Mouse (Mus musculus) gastrocnemius, postnatal 4 days (tissue): Measurements from ENCODE around the gene Stx3. TPM values are rescaled to one million over a fixed set of nuclear protein-coding genes. Genes with fewer than 3 reads are reported as not detected.

Experiments used
- DNase-seq, 2 experiments: peaks; one replicate each; pipeline ENCODE4 v3.0.0; 2021 to 2022; ENCODE audit warnings: low spot score in 2 of 2, mixed read lengths in 2 of 2
- long read RNA-seq, 2 experiments: library from polyadenylated mRNA; stranded (forward); transcript quantifications; one replicate each; pipeline ENCODE4 v2.0.0; 2021
- total RNA-seq, 2 experiments: library from RNA; stranded (reverse); gene quantifications; 2 replicates each; pipeline ENCODE4 v1.2.3; 2021

Stx3 gene
- 1 to 10 TPM; 1.2 to 2.1 TPM for total RNA-seq
- long read RNA-seq, experiment 1, transcript Stx3-202 (11 exons, 2,810 nt), result major isoform, 5 of 8 reads
- long read RNA-seq, experiment 1, partial matches to known transcripts, result 0 of 8 reads
- long read RNA-seq, experiment 1, other reads (novel, unspliced or antisense), result 3 of 8 reads
- long read RNA-seq, experiment 2, partial matches to known transcripts, result 0 of 5 reads
- long read RNA-seq, experiment 2, other reads (novel, unspliced or antisense), result 1 of 5 reads

DNA sequence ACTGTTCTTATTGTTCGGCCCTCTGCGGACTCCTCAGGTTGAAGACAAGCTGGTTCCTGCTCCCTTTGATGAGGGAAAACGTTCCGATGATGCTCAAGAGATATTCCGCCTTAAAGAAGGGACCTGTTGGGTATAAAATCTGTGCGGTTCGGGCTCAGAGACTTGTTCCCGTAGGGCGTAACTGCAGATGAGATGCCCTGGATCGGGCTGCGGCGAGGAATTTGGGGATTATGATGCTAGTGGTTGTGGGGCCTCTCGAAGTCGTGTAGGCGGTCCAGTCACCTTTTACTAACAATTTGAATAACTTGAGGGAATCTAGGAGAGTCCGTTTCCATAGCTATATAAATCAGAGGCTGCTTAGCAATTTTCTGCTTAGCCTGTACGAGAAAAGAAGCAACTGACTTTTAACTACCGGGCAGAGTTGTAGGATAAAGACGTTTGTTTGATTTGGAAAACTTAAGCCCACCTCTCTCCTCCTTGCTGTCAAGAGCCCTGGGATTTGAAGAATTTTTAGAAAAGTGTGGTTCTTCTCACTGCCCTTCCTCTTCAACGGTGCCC is at the start of gene Stx3:
Stx3 (minus strand) TSS at position 261 of the 558 bp plus-strand sequence.
- DNase-seq, result no peak

DNA sequence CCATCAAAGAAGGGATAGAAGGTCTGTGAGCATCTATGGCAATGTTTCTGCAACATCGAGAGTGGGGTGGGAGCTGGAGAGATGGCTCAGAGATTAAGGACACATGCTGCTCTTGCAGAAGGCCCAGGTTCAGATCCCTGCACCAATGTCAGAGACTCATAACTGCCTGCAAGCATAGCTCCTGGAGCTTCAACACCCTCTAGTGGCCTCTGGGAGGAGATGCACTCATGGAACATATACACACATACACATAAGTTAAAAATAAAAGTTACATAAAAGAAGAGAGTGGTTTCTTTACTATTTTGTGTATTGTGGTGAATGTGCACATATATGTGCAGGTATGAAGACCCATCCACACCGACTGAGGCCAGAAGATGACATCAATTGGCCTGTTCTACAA is 48.6 kb upstream of the Stx3 start:
- DNase-seq, result no peak

DNA sequence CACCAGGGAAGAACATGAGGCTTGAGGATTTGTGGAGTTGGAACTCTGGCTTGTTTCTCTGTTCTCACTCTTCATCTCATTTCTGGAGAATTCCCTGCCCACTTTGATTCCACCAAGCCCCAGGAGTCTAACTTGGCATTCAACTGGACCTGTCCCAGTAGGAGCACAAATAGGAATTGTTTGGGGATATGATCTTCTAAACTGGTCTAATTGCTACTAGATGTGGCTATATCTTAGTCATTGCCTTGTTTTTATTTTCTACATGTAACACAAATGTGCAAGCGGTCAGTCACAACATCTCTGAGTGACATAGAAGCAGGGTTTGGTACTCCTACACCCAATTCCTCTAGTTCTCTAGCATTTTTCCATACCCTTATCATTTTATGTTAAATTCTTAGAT is 41.8 kb upstream of the Stx3 start, which contains the start of gene Olfr1418:
Olfr1418 (minus strand) TSS at position 101 of the 400 bp plus-strand sequence.
- DNase-seq, result no peak

DNA sequence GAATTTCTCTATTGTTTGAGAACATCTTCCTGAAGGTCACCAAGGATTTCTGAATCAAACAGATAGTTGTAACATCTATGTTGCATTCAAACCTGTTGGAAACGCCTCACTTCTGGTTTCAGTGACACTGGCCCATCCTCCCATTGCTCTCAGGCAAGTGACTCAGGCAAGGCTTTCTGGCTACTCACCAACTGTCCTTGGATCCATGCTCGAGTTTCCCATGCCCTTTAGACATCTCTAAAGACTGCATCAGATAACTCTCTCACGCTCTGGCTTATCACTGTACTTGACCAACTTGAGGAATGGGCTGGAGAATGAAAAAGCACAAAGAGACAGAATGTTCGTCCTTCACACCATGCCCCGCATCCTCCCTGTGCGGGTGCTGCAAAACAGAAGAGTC is 37.3 kb upstream of the Stx3 start:
- DNase-seq, result no peak

DNA sequence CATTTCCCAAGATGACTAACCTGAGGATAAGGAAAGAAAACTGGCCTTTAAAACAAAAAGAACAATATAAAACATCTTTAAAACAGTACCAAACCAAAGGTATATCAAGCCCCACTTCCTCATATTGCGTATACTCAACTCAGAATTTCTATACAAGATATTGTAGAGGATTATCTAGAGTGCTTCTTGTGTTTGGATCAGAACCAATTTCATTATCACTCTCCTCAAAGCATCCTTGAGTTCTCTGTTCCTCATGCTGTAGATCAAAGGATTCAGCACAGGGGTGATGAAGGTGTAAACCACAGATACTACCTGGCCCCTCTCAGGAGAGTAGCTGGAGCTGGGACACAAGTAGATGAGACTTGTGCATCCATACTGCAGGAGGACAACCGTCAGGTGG is 35.6 kb upstream of the Stx3 start:
- no peak for DNase-seq

DNA sequence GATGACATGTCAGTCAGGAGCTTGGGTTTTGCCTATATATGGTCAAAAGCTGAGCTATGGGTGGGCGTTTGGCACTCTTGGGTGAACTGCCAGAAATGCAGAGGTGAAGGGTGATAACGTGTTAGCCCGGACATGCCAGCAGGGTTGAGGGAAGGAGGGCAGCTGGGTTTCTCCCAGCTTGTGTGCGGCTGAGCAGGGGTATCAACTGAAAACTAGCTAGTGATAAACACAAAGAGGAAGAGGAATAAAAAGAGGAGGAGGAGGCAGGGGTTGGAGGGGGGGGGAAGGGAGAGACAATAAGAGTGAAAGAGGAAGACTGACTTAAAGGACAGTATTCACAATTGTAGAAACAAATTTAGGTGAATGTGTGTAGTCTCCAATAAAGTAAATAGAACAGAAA is 33.4 kb upstream of the Stx3 start:
- no peak for DNase-seq

DNA sequence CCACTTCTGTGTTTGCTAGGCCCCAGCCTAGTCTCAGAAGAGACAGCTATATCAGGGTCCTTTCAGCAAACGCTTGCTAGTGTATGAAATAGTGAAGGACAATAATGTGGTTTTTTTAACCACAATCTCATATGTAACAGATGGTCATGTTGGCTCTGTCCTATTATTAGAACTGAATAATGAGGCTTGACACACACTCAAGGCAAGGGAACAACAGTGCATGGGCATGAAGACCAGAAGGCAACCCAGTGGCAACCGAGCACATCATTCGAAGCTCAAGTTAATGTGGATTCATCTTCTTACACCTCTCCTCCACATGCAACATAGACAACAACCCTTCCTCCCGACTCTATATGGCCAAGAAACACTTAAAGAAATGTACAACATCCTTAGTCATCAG is 27.1 kb upstream of the Stx3 start:
- DNase-seq, result no peak

DNA sequence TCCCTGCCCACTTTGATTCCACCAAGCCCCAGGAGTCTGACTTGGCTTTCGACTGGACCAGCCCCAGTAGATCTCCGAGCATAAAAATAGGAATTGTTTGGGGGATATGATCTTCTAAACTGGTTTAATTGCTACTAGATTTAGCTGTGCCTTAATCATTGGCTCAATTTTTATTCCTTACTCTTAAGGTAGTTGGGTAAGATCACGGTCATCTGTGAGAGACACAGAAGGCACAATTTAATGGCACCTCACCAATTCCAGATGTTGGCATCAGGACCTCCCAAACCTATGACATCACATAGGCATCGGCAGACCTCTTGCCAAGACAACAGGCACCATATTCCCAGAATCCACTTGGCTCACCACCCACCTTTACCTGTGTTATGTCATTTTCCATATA is 19.9 kb upstream of the Stx3 start, which contains the start of gene Olfr1417:
Olfr1417 (minus strand) TSS at position 101 of the 400 bp plus-strand sequence.
- no peak for DNase-seq

DNA sequence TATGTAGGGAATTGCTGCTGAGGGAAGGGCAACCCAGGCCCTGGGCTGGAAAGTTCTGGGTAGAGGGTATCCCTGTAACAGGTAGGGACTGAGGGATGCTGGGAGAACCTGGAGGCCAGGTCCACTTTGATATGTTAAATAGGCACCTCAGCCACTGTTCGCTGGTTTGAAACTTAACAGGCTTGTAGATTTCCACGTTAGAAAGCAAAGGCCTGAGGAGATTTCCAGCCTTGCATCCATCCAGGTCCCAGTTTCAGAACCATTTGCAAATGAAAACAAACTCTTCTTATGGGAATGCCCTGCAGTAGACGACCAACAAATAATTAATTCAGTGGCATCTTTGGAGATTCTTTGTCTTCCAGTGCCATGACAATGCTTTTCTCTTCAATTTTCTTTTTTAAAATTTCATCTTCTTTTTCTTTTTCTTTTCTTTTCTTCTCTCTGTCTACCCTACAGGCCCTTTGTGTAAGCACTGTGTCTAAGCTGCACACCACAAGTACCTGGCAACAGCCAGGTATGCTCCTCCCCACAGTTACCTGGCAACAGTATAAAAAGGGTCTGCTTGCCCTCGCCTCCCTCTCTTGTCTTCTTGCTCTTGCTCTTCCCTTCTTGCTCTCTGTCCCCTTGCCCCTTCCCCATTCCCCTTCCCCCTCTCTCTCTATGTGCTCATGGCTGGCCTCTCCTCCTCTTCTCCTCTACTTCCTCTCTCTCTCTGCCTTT is 4.3 kb upstream of the Stx3 start:
- no peak for DNase-seq

DNA sequence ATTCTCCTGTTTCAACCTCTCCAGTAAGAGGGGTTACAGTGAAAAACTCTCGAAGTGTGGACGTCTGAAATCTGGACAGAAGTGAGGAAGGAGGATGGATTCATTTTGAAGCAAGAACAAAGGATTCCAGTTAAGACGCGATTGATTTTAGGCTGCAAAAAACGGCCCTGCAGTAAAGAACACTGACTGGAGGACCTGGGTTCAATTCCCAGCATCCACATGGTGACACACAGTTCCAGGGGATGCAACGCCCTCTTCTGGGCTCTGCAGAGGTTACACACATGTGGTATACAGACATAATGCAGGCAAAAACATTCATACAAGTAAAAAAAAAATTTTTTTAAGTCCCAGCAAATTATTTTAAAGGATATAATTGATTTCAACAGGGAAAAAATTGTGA is 1.0 kb upstream of the Stx3 start:
- DNase-seq, result no peak

DNA sequence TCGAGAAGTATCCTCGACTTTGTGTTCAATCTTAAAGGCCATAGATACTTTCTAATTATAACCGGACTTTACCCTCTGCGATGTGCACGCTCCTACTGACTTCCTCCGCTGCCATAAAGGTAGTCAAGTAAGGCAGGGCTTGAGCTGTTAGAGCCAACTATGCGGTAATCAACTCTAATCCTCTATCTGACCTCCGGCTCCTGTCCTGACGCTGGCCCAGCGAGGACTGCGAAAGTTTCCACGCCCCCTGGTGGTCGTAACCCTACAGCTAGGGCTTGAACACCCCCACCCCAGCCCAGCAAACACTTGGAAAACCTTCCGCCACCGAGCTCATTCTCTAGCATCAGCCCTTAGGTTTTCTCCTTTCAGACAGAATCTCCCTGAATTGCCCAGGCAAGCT is 597 bp upstream of the Stx3 start:
- DNase-seq, result peak; percentile 66 to 80

DNA sequence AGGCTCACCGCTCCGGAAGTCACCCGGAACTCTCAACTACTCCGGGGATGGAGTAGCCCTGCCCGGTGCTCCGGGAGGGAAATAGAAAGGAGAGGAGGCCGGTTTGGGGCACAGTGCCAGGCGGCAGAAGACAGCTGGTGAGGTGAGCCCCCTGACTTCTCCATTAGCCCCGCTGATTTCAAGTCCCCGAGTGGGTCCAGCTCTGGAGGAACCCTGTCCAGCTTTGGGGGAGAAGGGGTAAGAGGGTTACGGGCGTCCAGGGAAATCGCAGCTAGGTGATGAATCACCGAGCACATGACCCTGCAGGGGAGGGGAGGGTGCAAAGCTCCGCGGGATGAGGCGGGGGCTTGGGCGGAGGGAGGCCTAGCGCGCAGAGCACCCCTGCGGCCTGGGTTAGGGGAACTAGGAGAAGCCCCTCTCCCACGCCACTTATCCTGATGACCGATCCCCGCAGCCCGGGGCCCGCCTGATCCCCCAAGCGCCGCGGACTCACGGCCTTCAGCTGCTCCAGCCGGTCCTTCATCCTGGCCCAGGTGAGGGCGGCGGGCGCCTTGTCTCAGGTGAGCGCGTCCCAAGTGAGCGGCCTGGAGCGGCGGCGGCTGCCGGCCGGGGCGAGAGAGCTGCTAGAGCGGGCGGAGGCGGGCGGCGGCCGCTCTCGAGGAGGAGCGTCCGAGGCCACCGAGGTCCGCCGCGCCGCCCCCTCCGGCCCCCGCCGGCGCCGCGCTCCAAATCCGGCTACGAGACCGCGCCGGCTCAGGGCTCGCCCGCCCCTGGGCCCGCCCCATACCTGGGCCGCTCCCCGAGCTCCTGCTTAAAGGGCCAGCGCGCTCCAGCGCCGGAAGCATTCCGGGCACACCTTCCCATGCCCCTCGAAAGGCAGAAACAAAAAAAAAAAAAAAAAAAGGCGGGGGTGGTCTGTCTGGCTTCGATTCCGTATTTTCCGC is 732 bp downstream of the Stx3 start:
- DNase-seq, result peak; percentile 26 to 28

DNA sequence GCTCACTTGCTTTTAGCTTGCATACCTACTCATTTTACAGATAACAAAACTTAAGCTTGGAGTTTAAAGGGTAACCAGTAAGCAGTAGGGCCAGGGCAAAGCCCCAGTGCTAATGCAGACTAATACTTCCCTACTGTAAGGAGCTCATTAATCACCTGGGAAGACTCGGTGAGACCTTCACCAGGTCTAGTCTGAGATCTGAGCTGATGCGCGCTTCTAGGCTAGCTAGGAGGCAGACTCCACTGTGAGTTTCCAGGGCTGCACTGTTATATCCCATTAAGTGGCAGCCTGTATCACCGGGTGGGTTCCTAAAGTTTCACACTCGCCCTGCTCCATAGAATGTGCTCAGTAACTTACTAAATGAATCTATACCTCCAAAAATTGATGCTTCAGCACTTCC is 1.6 kb downstream of the Stx3 start:
- DNase-seq, result no peak

DNA sequence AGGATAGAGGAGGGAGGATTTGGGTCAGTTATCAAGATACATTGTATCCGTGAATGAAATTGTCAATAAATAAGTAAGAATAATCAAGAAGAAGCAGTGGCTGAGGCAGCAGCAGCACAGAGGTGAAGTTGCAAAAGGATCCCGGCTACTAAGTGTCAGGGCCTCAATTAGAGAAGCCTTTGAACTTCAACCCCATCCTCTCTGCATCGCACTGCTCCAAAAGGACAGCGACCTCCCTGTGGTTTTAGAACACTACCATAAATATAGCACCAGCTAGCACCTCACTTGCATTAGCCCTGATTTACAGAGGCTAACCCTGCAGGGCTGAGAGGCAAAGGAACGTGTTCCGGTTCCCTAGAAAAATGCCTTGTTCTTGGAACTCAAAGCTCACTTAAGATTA is 2.5 kb downstream of the Stx3 start:
- no peak for DNase-seq

DNA sequence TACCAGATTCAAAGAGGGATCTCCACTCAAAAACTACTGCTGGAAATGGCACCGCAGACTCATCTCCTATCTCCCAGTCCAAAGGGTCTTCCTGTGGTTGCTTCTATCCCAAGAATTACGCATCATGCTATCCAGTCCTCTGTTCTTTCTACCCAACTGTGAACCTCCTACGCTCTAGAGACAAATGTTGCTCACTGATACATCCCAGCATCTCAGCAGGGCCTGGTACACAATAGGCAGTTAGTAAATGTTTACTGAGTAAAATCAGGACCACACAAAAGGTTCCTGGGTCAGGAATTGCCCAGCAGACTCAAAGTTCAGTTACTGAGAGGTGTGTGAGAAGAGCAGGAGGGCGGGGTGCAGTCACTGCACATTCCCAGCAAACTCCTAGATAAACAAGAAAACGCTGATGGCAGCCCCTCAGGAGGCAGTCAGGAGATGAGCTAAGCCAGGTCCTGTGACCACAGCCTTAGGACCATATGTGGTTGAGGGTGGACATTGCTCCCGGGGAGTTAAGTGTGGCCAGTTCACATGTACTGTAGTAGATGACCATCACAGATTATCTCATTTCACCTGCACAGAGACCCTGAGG is 4.4 kb downstream of the Stx3 start:
- DNase-seq, result no peak

DNA sequence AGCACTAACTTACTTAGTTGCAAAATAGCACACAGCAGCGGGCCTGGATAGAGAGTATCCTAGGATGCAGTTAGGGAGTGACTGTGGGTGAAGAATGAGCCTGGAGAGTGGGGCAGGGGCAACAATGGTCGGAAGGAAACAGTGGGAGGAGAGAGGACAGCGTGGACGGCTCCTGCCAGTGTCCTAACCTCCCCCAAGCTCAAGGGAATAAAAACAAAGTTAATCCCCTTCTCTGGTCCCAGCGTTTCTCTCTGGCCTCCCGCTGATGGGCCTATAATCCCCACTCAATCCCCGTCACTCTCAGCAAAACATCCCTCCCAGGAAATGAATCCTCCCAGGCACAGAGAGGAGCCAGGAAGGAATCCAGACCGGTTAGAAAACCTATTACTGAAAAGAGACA is 5.6 kb downstream of the Stx3 start:
- no peak for DNase-seq

DNA sequence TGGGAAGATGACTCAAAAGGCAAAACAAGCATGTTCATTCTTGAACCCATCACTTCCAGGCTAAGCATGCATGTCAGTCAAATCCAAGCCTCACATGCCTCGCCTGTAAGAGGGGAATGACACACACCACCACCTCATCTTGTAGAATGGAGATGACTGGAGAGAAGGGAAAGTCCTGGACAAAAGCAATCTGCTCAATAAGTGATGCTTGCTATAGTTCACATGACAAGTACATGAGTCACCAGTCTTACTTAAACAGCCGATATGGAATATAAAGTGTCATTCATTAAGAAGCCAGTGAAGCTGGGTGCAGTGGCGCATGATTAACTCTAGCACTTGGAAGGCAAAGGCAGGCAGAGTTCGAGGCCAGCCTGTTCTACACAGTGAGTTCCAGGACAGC is 6.1 kb downstream of the Stx3 start:
- DNase-seq, result no peak

DNA sequence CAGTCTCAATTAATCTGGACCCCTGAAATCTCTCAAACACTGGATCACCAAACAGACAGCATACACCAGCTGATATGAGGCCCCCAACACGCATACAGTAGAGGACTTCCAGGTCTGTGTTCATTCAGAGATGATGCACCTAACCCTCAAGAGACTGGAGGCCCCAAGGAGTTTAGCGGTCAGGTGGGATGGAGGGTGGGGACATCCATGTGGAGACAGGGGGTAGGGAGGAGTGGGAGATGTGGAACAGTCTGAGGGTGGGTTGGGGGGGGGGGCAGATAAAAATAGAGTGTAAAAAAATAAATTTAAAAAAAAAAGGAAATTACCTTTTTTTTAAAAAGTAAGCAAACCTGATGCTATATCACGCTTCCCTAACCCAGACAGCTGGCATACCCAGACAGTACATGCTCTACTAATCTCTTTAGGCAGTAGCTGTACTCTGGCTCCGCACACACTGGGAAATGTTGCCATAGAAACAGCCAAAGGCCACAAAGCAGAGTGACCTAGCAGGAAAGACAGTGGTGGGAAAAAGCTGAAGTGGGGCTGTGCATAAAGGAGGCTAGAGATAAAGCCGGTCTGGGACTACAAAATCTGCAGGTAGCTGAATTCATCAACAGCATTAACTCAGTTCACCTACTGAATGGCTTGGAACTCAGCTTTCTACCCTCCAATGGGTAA is 7.4 kb downstream of the Stx3 start:
- no peak for DNase-seq

DNA sequence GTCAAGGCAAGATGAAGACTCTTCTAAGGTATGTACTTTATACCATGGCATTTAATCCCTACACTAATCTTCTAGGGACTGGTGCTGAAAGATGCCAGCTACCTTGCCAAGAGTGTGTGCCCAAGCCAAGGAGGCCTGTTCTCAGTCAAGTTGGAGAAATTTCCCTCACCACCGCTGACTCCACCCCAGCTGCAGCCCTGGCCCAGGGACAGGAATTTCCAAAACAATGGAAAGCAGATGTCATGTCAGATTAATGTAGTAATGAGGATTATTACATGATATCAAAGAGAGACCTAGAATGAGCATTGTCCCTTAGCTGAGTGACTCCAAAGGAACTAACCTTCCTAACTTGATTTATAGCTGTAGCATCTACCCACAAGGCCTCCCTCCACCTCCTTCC is 8.3 kb downstream of the Stx3 start:
- DNase-seq, result no peak

DNA sequence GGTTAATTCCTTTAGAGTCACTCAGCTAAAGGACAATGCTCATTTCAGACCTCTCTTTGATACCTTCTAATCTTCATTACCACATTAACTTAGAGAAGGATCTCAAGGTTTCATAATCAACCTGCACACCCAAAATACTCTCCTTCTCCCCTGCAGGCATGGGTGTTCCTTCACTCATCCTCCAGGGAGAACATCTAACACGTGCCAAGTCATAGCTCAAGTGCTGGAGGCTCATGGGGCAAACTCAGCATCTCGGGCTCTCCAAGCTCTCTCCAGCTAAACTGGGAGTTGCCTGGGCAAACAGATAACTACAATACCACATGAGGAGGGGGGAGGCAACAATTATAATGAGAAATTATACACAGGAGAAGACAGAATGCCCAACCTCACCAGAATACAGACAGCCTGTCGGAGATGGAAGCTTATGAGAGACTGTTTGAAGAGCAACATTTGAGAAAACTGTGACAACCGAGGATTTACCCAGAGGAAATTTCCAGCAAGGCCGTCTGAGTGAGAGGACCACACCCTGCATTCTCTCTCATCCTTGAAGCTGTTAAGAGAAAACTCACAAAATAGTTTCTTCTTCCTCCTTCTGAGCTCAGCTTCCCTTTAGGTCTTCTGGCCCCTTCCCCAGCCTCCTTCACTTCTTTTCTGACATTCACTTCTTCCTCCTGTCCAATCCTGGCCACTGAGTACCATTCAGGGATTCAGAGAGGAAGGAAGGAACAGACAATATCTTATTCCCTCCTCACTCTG is 9.0 kb downstream of the Stx3 start:
- DNase-seq, result no peak
